Mouse (Mus musculus) kidney, postnatal 10 days (tissue): ENCODE measurements around the gene Slc27a2.
A peak's percentile ranks its signal among the peaks of the same experiment; 100 is the strongest.
"Not testable (repeated sequence)": the region's sequence is repeated elsewhere in the genome, so short reads cannot be mapped to it uniquely, and the experiment has no call there.

Experiments used
- DNase-seq: peaks from one replicate; pipeline ENCODE4 v3.0.0; 2021; ENCODE audit warnings: mixed read lengths

Slc27a2 gene

GRCm38 (mm10) chr2:126552357-126553290 lies at the start of gene Slc27a2:
Gene Slc27a2, plus strand, starts transcription at chr2:126552407.
- DNase-seq = peak; percentile 80

DNA sequence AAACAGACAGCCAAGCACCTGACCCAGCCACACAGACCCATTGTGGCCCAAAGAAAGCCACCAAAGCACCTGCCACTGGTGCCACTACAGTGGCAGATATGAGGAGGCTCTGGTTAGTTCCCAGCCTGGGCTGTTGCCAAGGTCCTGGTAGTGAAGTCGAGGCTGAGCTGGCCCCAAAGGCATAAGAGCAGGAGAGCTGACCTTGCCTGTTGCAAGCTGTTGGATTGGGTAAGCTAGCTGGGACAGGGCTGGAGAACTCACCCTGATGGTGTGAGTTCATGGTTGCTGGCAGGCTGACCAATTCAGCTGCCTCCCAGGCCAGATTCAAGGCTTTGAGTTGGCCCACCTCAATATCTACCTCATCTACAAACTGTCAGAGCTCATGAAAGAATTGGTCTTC lies 47.1 kb upstream of the Slc27a2 start:
- no peak for DNase-seq

DNA sequence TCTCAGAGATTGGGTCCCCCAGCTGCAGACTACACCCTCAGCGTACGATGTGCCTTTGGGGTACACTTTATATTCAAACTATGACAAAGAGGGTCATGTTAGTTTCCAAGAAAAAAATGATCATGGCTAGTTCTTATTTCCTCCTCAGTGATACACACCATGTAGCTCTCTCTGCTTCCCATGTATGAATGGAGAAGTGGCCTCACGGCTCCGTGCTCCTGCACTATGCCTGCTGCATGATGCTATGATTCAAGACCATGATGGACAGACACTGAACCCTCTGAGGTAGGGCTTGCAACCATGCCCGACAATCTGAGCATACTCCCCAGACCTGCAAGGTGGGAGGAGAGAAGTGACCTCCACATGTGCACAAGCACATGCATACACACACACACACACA lies 44.7 kb upstream of the Slc27a2 start:
- DNase-seq = no peak

GRCm38 (mm10) chr2:126508228-126508627 lies 44.0 kb upstream of the Slc27a2 start:
- DNase-seq = no peak

DNA sequence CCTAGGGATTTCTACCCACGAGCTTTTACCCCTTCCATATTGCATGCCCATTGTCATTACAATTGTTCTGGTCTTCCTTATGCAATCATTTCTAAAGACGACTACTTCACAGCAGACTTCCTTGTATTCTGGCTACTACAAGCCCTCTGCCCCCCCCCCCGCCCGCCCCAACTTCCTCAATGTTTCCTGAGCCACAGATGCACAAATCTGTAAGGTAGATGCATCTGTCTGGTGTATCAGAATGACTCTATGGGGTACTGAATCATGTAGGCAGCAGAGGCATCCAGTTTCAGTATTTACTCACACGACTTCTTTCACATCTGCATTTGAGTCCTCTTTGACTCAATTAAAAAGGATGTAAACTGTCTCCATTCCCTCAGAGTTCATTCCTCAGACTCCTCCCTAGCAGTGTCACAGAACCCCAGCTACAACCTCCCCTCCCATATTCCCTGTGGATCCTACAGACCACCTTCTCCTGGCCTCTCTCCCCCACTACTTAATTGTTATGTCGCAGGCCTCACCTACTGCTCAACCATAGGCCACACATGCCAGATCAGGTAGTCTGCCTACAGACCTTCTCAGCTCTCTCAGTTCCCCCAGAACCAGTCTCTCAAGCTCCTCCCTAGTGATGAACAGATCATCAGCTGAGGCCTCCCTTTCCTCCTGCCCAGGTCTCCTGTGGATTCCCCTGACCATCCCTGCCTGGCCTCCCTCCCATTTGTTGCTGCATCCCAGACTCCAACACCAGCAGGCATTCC lies 37.0 kb upstream of the Slc27a2 start:
- no peak for DNase-seq

- DNase-seq = peak; percentile 84
These were observed 32.2 kb upstream of the Slc27a2 start for GRCm38 (mm10) chr2:126519872-126520581.

GRCm38 (mm10) chr2:126520828-126521227 lies 31.4 kb upstream of the Slc27a2 start:
- DNase-seq = no peak

GRCm38 (mm10) chr2:126521471-126521870 lies 30.7 kb upstream of the Slc27a2 start:
- no peak for DNase-seq

- peak; percentile 49 for DNase-seq
These were observed 30.2 kb upstream of the Slc27a2 start for GRCm38 (mm10) chr2:126522056-126522455.

DNA sequence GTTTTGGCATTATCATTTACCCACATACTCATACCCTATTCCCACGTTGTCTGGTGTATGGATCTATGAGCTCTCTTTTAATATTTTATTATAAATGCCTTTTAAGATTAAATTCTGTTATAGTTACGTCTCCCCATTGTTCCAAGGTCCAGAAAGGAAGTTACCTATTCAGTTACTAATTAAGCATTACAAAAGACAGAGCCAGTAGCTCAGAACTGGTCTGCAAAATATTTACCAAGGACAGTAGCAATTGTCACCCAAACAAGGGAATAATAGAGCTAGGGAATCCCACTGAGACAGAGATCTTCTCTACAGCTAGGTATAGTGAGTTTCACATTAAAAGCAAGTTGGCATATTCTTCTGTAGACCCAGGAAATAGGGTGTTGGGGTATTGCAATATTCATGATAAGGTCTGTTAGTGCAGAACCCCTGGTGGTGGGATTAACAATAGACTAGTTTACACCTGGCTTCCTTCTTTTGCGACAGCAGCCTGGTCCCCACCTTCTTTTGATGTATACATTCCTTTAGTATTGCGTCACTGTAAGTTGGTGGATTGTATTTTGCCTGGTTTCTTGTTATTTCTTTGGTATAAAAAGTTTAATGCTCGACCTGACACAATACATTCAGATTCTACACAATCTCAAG lies 29.0 kb upstream of the Slc27a2 start:
- not testable (repeated sequence) for DNase-seq

DNA sequence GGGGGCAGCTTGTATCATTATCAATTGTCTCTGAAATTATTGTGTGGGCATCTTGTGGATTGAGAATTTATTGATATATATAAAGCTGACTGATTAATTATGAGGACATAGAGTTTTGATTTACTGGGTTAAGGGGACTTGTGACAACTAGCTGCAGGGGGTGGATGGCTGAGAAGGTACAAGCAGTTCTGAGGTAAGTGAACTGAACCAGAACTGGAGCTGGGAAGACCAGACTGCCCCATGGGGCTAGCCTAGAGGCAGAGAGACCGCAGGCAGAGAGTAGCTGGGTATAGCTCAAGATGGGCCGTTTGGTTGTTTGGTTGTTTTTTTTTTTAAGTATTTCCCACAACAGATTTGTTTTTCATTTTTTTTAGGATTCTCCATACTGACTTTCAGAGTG lies 27.9 kb upstream of the Slc27a2 start:
- DNase-seq = no peak

- no peak for DNase-seq
These were observed 24.7 kb upstream of the Slc27a2 start for GRCm38 (mm10) chr2:126527461-126527860.

GRCm38 (mm10) chr2:126530581-126530980 lies 21.6 kb upstream of the Slc27a2 start:
- DNase-seq = no peak

DNA sequence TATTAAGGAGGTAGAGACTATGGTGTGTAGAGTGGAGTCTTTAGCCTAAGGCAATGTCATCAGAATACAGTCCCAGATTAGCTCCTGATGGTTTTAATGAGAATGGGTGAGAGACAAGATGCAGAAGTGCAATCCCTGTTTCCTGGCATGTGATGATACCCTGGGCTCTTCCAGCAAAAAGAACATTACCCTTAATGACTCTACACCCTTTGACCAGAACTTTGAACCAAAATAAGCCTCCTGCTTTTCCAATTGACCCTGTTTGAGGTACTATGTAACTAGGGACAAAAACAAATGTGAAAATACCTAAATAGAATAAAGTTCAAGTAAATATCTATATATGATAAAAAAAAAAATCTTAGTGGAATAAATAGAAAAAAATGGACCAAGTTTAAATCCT lies 14.6 kb upstream of the Slc27a2 start:
- no peak for DNase-seq

- DNase-seq = peak; percentile 60
These were observed 11.7 kb upstream of the Slc27a2 start for GRCm38 (mm10) chr2:126540390-126540925.

DNA sequence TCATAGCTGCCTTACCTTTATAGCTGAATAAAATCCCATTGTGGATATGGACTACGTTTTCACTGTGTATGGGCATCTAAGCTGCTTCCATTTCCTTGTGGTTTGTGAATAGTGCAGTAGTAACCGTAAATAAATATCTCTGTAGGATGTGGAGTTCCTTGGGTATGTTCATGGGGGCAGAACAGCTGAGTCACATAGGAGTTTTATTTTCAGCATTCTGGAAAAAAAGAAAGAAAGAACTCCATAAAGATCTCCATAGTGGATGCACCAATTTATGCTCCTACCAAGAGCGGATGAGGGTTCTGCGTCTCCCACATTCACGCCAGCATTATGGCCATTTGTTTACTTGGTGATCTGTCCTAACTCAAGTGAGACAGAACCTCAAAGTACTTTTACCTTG lies 10.0 kb upstream of the Slc27a2 start:
- no peak for DNase-seq

DNA sequence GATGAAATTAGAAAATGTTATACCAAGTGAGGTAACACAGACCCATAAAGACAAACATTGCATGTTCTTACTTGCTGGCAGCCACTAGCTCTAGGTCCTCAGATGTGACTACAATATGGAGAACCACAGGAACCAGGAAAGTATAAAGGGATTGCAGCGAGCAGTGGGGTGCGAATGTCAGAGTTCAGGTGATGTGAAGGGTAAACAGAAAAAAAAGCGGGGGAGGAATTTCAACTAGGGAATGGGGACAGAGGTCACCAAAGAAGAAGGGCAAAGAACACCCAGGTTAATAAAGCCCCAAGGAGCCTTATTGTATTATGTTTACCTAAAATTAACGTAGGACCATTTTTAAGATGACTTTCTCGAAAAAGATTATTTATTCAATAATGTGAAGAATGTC lies 6.9 kb upstream of the Slc27a2 start:
- no peak for DNase-seq

- DNase-seq = no peak
These were observed 5.8 kb upstream of the Slc27a2 start for GRCm38 (mm10) chr2:126546392-126546791.

DNA sequence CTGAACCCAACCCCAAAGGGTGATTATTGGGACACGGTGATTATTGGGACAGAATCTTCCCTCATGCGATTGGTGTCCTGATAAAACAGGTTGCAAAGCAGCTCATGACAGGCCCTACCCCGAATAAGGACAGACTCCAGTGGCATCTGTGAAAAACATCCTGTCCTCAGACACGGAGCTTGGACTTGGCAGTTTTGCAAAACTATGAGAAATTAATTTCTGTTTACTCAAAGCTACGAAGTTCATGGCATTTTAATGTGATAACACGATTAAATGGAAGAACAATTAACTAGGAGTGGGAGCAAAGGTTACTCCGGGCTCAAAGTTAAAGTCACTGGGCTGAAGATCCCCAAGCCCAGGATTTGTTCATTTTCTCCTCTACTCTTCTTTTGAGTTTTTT lies 2.5 kb upstream of the Slc27a2 start:
- DNase-seq = peak; percentile 22

GRCm38 (mm10) chr2:126551244-126551890 lies 840 bp upstream of the Slc27a2 start:
- DNase-seq = no peak

- no peak for DNase-seq
These were observed 311 bp upstream of the Slc27a2 start for GRCm38 (mm10) chr2:126551896-126552295.

GRCm38 (mm10) chr2:126553291-126553639 lies 1.1 kb downstream of the Slc27a2 start:
- DNase-seq = peak; percentile 15
